Mouse (Mus musculus): ENCODE results near the gene Zcchc2. TPM values are rescaled to one million over a fixed set of nuclear protein-coding genes. Genes with fewer than 3 reads are reported as not detected.

The Zcchc2 gene
- total RNA-seq, 2 experiments from 2014 or later, result 13.7 to 18.7 TPM

- ATAC-seq (replicated peaks; ENCODE audit: poor library complexity, severe bottlenecking), result peak; percentile 87
These were observed 40.1 kb downstream of the Zcchc2 start for GRCm38 (mm10) chr1:106030331-106030730.

DNA sequence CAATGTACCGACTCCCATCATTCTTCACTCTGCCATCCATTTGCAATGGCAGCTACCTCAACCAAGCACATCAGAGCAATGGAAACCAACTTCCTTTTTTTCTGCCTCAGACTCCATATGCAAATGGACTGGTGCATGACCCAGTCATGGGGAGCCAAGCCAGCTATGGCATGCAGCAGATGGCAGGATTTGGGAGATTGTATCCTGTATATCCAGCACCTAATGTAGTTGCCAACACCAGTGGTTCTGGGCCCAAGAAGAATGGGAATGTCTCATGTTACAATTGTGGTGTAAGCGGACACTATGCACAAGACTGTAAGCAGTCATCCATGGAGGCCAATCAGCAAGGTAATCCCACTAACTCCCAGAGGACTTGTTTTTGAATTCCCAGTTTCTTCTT is 40.7 kb downstream of the Zcchc2 start:
- ATAC-seq (replicated peaks; ENCODE audit: poor library complexity, severe bottlenecking), result peak; percentile 10; the same call in 1 of the 2 replicates

DNA sequence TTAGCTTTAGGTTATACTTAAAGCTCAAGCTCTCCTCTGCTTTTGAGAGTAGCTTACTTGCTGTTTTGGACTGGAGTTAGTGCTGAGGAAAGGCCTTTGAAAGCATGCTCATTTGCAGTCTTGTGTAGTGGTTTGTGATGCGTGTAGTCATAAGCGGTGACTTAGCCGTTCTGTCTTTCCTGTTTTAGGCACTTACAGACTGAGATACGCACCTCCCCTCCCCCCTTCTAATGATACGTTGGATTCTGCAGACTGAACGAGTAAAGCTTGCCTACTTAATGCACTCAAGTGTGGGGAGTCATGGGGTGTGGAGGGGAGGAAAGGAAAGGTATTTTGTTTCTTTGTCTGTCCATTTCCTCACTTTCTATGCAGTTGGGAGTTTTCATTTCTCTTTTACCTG is 41.7 kb downstream of the Zcchc2 start:
- no peak for ATAC-seq (replicated peaks; ENCODE audit: poor library complexity, severe bottlenecking)

- no peak for ATAC-seq (replicated peaks; ENCODE audit: poor library complexity, severe bottlenecking)
These were observed 44.6 kb downstream of the Zcchc2 start for GRCm38 (mm10) chr1:106034776-106035175.

DNA sequence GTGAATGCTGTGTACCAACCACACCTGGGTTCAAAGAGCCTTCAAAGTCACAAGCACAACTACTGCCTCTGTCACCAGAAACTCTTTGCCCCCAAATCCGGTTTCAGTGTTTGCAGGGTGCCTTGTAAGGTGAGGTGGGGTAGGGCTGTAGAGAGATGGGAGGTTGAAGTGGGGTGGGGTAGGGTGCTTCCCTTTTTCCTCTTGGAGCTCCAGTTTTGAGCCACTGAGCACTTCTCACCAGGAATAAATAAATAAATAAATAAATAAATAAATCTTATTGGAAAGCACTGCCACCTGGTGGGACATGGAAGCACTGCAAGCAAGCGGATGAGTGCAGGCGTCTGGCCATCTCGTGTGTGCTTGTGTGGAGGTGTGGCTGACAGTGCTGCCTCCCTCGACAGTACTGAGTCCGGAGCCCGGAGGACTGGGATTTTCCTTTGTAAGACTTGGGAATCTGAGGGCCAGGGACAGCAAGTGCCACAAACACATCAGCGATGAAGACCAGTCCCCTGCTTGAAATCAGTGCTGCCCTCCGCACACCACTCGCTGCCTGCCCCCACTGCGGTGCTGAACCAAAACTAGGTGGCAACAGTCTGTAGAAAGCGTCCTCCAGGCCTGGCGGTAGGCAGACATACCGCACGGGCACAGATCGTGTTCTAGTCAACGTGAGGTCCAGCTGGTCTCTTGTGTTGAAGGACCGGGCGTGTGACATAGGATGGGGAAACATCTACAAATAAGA is 46.8 kb downstream of the Zcchc2 start:
- ATAC-seq (replicated peaks; ENCODE audit: poor library complexity, severe bottlenecking), result peak; percentile 79

GRCm38 (mm10) chr1:106039326-106039725 is 49.1 kb downstream of the Zcchc2 start:
- ATAC-seq (replicated peaks; ENCODE audit: poor library complexity, severe bottlenecking), result no peak

- ATAC-seq (replicated peaks; ENCODE audit: poor library complexity, severe bottlenecking), result no peak
These were observed 50.1 kb downstream of the Zcchc2 start for GRCm38 (mm10) chr1:106040271-106040670.

GRCm38 (mm10) chr1:106042221-106042620 is 52.0 kb downstream of the Zcchc2 start:
- ATAC-seq (replicated peaks; ENCODE audit: poor library complexity, severe bottlenecking), result no peak

DNA sequence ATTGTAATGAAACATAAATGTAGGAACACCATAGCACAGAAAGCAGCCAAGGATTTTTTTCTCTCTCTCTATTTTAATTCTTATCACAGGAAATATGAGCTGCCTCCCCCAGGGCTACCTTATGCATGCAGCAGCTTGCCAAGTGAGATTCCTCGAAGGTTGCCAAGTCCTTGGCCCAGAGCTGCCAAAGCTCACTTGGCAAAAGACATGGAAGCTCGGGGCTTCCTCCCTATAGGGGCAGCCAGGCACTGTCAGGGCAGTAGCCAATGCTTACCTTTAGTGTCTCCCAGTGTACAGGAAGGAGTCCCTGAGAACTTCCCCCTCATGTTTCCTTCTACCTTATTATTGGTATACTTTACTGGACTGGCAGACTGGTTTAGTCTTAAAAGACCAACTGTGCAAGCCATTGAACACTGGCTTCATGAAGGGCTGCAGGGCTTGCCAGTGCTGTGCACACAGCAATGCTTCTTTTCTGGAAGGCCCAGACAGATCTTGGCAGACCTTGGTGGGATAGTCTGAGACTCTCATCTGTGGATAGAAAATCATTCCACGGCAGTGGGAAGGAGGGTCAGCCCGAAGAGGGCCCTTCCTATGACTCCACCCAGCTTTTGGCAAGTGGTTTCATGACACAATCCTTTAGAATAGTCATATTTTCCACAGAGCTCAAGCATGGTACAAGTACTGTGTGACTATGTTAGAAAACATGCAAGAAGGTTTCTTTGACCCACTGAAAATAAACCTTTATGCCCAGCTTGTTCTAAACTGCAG is 53.0 kb downstream of the Zcchc2 start:
- ATAC-seq (replicated peaks; ENCODE audit: poor library complexity, severe bottlenecking), result no peak

DNA sequence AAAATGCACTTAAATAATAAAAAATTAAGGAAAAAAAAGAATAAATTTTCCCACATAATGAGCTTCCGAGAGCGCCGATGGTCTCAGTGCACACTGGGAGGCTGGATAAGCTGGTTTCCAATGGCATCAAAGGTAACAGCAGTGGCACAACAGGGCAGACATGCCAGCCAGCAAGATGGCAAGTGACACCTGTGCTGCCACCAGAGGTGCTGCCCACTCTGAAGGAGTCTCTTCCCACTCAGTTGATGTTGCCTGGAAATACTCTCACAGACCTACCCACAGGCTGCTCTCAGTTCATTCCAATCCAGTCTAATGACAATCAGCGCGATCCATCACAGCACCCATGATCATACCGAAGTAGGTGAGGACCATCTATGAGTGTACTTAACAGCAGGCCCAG is 58.8 kb downstream of the Zcchc2 start:
- no peak for ATAC-seq (replicated peaks; ENCODE audit: poor library complexity, severe bottlenecking)

DNA sequence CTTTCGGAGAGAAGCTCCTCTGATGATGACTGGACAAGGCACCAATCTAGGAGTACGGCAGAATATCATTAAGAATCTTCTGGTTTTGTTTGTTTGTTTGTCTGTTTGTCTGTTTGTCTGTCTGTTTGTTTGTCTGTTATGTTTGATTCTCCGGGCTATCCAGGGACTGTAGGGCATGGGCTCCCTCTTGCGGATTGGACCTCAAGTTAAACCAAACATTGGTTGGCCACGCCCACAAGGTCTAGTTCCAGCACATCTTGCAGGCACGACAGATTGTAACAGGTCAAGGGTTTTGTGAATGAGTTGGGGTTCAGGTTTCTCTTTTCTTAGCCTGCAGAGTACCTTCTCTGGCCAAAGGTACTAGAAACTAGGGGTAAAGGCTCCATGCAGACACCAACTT is 64.8 kb downstream of the Zcchc2 start:
- ATAC-seq (replicated peaks; ENCODE audit: poor library complexity, severe bottlenecking), result no peak

GRCm38 (mm10) chr1:106058355-106058754 is 68.1 kb downstream of the Zcchc2 start:
- no peak for ATAC-seq (replicated peaks; ENCODE audit: poor library complexity, severe bottlenecking)

DNA sequence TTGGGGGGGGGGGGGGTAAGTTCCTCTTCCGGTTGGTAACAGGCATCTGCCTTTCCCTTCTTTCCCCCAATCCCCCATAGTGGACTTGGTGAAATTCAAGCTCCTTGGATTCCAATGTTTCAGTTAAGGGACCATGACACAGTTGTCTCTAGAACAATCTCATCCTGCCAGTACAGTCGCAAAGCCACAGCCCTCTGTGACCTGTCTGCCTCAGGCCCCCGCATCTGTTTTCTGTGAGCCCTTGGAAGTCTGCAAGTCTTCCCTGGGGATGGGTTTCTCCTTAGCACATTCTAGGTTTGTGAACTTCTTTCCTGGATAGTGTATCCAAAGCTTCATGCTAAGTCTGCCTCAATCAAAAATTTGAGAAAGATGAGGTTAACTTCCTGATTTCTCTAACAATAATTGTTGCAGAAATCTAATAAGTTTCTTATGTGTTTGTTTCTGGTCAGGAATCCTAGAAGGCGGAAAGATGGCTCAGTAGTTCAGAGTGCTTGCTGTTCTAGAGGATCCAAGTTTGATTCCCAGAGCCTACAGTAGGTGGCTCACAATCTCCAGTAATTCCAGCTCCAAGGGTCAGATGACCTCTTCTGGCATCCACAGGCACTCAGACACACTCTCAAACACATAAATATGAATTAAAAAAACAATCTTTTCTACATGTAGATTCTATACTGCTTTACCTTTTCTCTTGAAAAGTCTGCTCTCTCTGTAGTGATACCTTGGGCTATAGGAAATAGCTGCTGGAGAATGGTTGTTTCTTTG is 69.5 kb downstream of the Zcchc2 start:
- no peak for ATAC-seq (replicated peaks; ENCODE audit: poor library complexity, severe bottlenecking)

DNA sequence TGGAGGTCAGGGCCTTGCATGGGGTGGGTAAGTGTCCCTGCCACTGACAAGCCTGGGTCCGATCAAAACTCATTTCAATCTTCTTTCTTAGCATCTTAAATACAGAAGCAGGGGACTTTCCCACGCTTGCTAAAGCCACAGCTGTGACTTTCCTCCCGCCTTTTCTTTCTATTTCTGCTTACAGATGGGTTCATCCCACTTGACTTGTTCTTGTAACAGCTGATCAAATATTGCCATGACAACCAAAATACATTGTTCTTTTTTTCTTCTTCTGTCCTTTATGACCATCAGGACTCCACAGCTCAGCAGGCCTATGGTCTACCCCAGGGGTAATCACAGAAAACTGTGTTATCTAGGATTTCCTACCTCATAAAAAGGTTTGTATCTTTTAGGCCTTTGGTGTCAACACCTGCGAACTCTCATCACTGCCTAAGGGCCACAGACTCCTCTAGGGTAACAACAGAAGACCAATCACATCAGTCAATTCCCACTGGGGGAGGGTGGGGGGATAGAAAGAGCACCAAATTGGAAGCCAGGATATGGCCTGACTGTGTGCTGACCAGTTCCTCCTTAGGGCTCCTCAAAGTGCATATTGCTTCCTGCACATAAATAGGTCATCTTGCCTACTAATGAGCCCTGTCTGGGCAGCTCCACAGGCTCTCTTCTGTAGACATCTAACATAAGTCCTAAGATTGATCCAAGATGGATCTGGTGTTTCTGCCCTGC is 71.1 kb downstream of the Zcchc2 start:
- ATAC-seq (replicated peaks; ENCODE audit: poor library complexity, severe bottlenecking), result no peak

- no peak for ATAC-seq (replicated peaks; ENCODE audit: poor library complexity, severe bottlenecking)
These were observed 72.8 kb downstream of the Zcchc2 start for GRCm38 (mm10) chr1:106062891-106063590.

DNA sequence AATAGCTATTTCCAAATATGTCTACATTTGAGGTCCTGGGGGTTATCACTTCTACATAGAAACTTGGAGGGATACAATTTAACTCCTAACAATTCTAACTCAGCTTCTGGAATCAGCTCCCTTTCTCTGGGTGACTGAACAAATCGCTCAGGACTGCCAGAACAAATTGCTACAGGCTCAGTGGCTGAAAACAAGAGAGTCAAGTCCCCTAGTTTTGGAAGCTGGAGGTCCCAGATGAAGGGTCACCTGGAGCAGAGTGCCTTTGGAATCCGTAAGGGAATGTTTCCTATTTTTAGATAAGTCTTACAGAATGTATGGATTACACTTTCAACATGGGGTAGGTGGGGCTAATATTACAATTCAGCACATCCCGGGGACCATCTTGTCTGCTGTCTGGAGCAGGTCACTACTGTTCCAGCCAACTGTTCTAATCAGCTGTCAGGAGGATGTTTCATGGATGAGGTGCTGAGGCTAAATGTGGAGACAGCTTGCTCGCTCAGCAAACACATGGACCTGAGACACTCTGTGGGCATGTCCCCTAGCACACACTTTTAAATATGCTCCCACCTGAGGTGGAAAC is 73.5 kb downstream of the Zcchc2 start:
- no peak for ATAC-seq (replicated peaks; ENCODE audit: poor library complexity, severe bottlenecking)

DNA sequence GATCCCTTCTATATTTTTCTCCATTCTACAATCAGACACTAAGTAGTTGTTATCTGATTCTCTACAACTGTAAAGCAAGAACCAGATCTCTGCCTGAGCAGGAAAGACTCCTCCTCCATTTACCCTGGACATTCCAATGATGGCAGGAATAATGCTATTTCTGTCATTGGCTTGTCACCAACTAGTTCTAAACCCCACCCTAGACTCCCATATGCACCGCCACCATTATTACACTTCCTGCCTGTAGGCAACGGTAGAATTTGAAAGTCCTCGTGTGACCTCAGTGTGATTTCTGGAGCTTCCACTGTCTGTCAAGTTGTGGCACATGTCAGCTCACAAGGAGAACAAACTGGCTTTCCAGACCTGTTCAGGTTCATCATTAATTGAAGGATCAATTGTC is 74.1 kb downstream of the Zcchc2 start:
- no peak for ATAC-seq (replicated peaks; ENCODE audit: poor library complexity, severe bottlenecking)

DNA sequence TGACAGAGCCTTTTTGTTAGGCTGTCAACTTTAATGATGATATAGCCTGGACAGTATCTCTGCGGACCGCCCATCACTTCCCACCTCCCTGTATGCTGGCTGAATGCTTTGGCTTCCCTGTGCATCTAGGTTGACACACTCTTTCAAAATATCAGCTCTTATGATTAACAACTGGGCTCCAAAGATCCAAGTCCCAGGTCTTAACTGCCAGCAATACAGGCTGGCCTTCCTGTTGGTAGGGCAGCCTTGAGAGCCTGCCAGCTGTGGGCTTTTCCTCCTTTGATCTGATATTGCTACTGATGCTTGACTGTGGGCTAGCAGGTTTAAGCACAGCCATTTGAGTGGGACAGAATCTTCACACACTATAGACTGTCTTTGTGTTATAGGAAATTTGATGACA is 74.5 kb downstream of the Zcchc2 start:
- ATAC-seq (replicated peaks; ENCODE audit: poor library complexity, severe bottlenecking), result no peak

DNA sequence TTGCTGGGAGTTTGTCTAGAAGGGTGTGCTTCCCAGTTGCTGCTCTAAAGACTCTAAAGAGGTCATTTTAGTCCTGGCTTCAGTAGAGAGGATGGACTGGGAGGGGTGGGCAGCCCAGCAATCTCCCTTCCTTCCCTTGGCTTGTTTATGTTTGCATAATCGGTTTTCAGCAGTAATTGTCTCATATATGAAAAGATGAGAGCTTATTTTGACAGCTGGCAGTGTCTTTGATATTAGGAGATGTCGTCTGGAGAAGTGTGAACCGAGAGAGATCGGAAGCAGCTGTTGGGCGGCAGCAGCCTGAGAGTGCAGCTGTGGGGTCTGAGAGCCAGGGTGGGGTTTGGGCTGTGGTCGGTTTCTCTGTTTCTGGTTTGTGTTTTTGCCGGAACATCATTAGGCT is 75.5 kb downstream of the Zcchc2 start:
- ATAC-seq (replicated peaks; ENCODE audit: poor library complexity, severe bottlenecking), result 0 out of 2 replicates have a peak, but pooled peaks have one; percentile 26

All from granulocyte monocyte progenitor cell, adult 5-6 weeks (primary cell).